ENCODE assay signal across 8 mouse cellular contexts in genomic region chr7:90386885-90387459, GRCm38 (mm10). TPM values are rescaled to one million over a fixed set of nuclear protein-coding genes. Genes with fewer than 3 reads are reported as not detected.
DNase-seq lines count a peak whose midpoint lies in the region; ATAC-seq and TF ChIP-seq lines count a peak whose summit lies in the region.

No protein-coding gene starts in this region.

- peak overlapping the region; percentile 47 for H3K4me2 ChIP-seq in neural tube, embryonic 12.5 days (replicated peaks)

- CTCF ChIA-PET in Patski (lab: Charles Lee) = interaction anchor here (1.0 to 4.0 kb wide), 11 partner anchors 8 to 389 kb away, joined by 3 to 11 read pairs (median 5); no protein-coding TSS in a partner anchor

- ATAC-seq in Patski = peak; percentile 93
- ATAC-seq in neural tube, embryonic 12.5 days (ENCODE audit: low FRiP score, low read depth) = no peak

- in situ Hi-C loops in Patski (cut with MboI; ENCODE audit: low pct_unique_long_range_greater_than_20kb) = loop anchor here (5.0 kb wide), 1 partner anchor 80 kb away; no protein-coding TSS in a partner anchor

- H3K36me3 ChIP-seq in neural tube, embryonic 12.5 days = no peaks in the 10 kb centered on the region

- no peak for TF ChIP-seq CTCF in Patski (IDR thresholded peaks at IDR 0.05)

- H3K4me3 ChIP-seq in neural tube, embryonic 12.5 days = 0 out of 2 replicates have a peak overlapping the region, but pooled peaks have one; percentile 9

- intact Hi-C loops in gastrocnemius, postnatal 36 days (cut with DNase I) = no loop called here

- no peak overlapping the region for H3K9ac ChIP-seq in neural tube, embryonic 12.5 days

- POLR2A ChIA-PET in Patski (lab: Charles Lee) = interaction anchor here (1.0 to 3.0 kb wide), 2 partner anchors 16 to 84 kb away, joined by 5 to 10 read pairs; partner anchors contain the start of gene Sytl2

- WGBS in neural tube, embryonic 12.5 days = 10% methylated on average over 8 of the region's 8 CpGs

- DNase-seq in Patski (ENCODE audit: low read depth, low spot score) = peak; percentile 86
- peak; percentile 43 for DNase-seq in embryo, embryonic 10.5 days (ENCODE audit: low spot score)
- peak; percentile 12 to 35 for DNase-seq in gastrocnemius, postnatal 36 days
- DNase-seq in layer of hippocampus, postnatal 10 days (ENCODE audit: low spot score in 2 of 2) = peak; percentile 27 to 31
- DNase-seq in ovary, postnatal 10 days (ENCODE audit: low spot score) = no peak
- no peak for DNase-seq in cerebellum, postnatal 25 days
- no peak for DNase-seq in urinary bladder, postnatal 36 days (ENCODE audit: low spot score in 2 of 2)

- H3K27ac ChIP-seq in neural tube, embryonic 12.5 days = no peak overlapping the region

- no peaks in the 10 kb centered on the region for H3K9me3 ChIP-seq in neural tube, embryonic 12.5 days

- no peaks in the 10 kb centered on the region for H3K27me3 ChIP-seq in Patski
- no peaks in the 10 kb centered on the region for H3K27me3 ChIP-seq in neural tube, embryonic 12.5 days (replicated peaks)

- peaks cover 5% of the 10 kb centered on the region; the same call in 1 of the 2 replicates for H3K4me1 ChIP-seq in neural tube, embryonic 12.5 days

RNA-seq across cellular contexts. Expression of gene Ccdc89, which starts 39.4 kb away (rescaled TPM):
- polyA plus RNA-seq in Patski (2021) = 0.65 TPM
- not detected for total RNA-seq in gastrocnemius, postnatal 36 days (2021)
- total RNA-seq in layer of hippocampus, postnatal 10 days (2021) = under 1 TPM; 0.56 to 0.78 TPM
- 2.0 and 2.2 TPM in 2 replicates for polyA plus RNA-seq in neural tube, embryonic 12.5 days (2016; fragmentation: Nextera tagmentation; extraction: Ambion mirVana)

RNA-seq across cellular contexts. Expression of gene Crebzf, which starts 55.6 kb away (rescaled TPM):
- 79.7 TPM for polyA plus RNA-seq in Patski (2021)
- 10 to 100 TPM; 13.9 to 14.4 TPM for total RNA-seq in gastrocnemius, postnatal 36 days (2021)
- 10 to 100 TPM; 75.2 to 88.0 TPM for total RNA-seq in layer of hippocampus, postnatal 10 days (2021)
- polyA plus RNA-seq in neural tube, embryonic 12.5 days (2016; fragmentation: Nextera tagmentation; extraction: Ambion mirVana) = 57.6 and 64.9 TPM in 2 replicates

Comparison
In these comparisons a context has a peak if more than half of its experiments do, and no peak if none do; other contexts are left out.
1. DNase-seq: peak in Patski (single experiment), embryo, embryonic 10.5 days (single experiment), gastrocnemius, postnatal 36 days (2 of 2) and layer of hippocampus, postnatal 10 days (2 of 2); none in ovary, postnatal 10 days (single experiment), cerebellum, postnatal 25 days (0 of 2) and urinary bladder, postnatal 36 days (0 of 2).
2. RNA of gene Crebzf, which starts 55.6 kb away (total RNA-seq): 75.2 to 88.0 TPM in layer of hippocampus, postnatal 10 days; 13.9 to 14.4 TPM in gastrocnemius, postnatal 36 days; every median in the first group is over 4 times any median in the second.